Mouse (Mus musculus): ENCODE results near the gene Acap1.

DNA sequence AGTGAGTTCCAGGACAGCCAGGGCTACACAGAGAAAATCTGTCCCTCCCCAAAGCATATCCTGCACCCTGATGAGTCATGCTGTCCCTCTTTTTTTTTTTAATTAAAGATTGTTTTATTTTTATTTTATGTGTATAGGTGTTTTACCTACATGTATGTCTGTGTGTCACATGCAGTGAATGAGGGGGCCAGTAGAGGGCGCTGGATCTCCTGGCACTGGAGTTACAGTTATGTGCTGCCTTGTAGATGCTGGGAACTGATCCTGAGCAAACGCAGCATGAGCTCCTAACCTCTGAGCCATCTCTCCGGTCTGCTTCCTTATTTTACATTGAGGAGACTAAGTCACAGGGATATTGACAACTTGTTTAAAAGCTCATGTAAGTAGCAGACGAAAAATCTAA lies 12.3 kb downstream of the Acap1 start:
- peak; percentile 65 for TF ChIP-seq CTCF (IDR thresholded peaks at IDR 0.05; ENCODE audit: low read depth)
- no peak for TF ChIP-seq EP300 (optimal IDR thresholded peaks at IDR 0.05)

All from stomach, postnatal 0 days (tissue).